Mouse (Mus musculus): ENCODE data around the gene Trim44.

- TF ChIP-seq CTCF (IDR thresholded peaks at IDR 0.05; ENCODE audit: low read depth), result no peak
- no peak for TF ChIP-seq EP300 (IDR thresholded peaks at IDR 0.05; ENCODE audit: low read depth)
Observed at GRCm38 (mm10) chr2:102451671-102452549, 44.3 kb upstream of the Trim44 start, which contains the start of gene Fjx1.
